Mouse (Mus musculus) liver, adult 2 months (tissue): ENCODE results near the gene Plpp2. TPM values are rescaled to one million over a fixed set of nuclear protein-coding genes. Genes with fewer than 3 reads are reported as not detected.

Source experiments
- DNase-seq: peaks from one replicate; pipeline ENCODE4 v3.0.0-alpha.2; 2011; ENCODE audit warnings: low read depth, low spot score; ENCODE audit errors: extremely low read depth
- H3K27ac ChIP-seq: fragments of 200-500 bp; replicated peaks from 2 replicates; pipeline ENCODE4 v1.5.1; 2012; ENCODE audit warnings: low read depth, mild to moderate bottlenecking, control low read depth, inconsistent platforms, low read length; ENCODE audit not compliant: insufficient read depth
- H3K27me3 ChIP-seq: fragments of 200-500 bp; 2 replicates; pipeline ENCODE4 v1.6.1; 2012; ENCODE audit warnings: mild to moderate bottlenecking, moderate library complexity, low read length, inconsistent platforms; ENCODE audit not compliant: control insufficient read depth, insufficient read depth
- H3K36me3 ChIP-seq: fragments of 200-500 bp; 2 replicates; pipeline ENCODE4 v1.6.1; 2012; ENCODE audit warnings: low read length, inconsistent platforms; ENCODE audit not compliant: control insufficient read depth, insufficient read depth
- H3K4me1 ChIP-seq: fragments of 200-500 bp; 2 replicates; pipeline ENCODE4 v1.6.1; 2011; ENCODE audit warnings: low read length; ENCODE audit not compliant: control insufficient read depth, insufficient read depth
- H3K4me3 ChIP-seq: fragments of 200-500 bp; 2 replicates; pipeline ENCODE4 v1.5.1; 2011; ENCODE audit warnings: low read depth, mild to moderate bottlenecking, control low read depth, low read length, moderate library complexity; ENCODE audit not compliant: insufficient read depth
- H3K79me2 ChIP-seq: fragments of 200-500 bp; 2 replicates; pipeline ENCODE4 v1.6.1; 2012; ENCODE audit warnings: inconsistent platforms, mild to moderate bottlenecking, low read length, moderate library complexity; ENCODE audit not compliant: control insufficient read depth, insufficient read depth
- H3K9ac ChIP-seq: fragments of 200-500 bp; 2 replicates; pipeline ENCODE4 v1.6.1; 2012; ENCODE audit warnings: low read depth, mild to moderate bottlenecking, control low read depth, inconsistent platforms, low read length
- CTCF ChIP-seq: fragments of 200-500 bp; IDR thresholded peaks from 2 replicates; pipeline ENCODE4 v1.5.1; 2011; ENCODE audit warnings: low read depth, low read length, control low read depth
- POLR2A ChIP-seq: fragments of 200-500 bp; IDR thresholded peaks from 2 replicates; pipeline ENCODE4 v1.6.1; 2011; ENCODE audit warnings: low read length, control low read depth; ENCODE audit not compliant: insufficient read depth; ENCODE audit errors: extremely low read depth
- WGBS: fragments of 180-500 bp; shearing (Covaris S2); methylation state at CpG from one replicate; pipeline ENCODE4 v1.1.7; 2018; 5-methylcytosine and 5-hydroxymethylcytosine counted together
- polyA plus RNA-seq: library from polyadenylated mRNA; depleted of rRNA; stranded (reverse); fragments of >200 nt; gene quantifications from 2 replicates; pipeline ENCODE4 v1.2.3, GENCODE M21; 2012
- total RNA-seq: library from RNA; depleted of rRNA; stranded (reverse); fragments of >200 nt; gene quantifications from 2 replicates; pipeline ENCODE4 v1.2.3, GENCODE M21; 2014

The Plpp2 gene
- total and polyA plus RNA-seq, 2 experiments: 16.2 to 33.7 TPM

DNA sequence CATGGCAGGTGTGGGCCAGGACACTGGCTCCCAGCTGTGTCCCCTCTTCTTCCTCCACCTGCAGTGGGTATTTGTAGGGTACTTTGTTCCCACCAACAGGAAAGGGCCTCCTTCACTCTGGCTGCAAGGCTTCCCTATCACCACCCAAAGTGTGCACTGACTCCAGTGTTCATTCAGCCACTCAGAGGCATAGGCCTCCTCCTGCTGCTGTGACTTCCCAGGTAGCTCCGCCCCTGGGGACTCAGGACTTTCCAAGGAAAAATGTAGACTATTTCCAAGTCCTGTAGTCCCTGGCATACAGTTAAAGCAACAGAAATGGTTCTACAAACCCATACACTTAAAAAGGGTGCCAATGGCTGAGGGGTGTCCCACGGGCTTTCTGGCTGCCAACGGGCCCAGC, 918 bp downstream of the Plpp2 start:
- Histone ChIP-seq H3K4me3 (peak overlapping the region; percentile 76), H3K4me1 (no peaks in the 10 kb centered on the region), H3K9ac (peak overlapping the region; percentile 53; the same call in 1 of the 2 replicates), H3K79me2 (no peaks in the 10 kb centered on the region), H3K36me3 (no peaks in the 10 kb centered on the region), H3K27me3 (no peaks in the 10 kb centered on the region), H3K27ac (no peak overlapping the region)
- TF ChIP-seq CTCF (no peak), POLR2A (no peak)
- no peak for DNase-seq
- 27% methylated on average over 3 of the region's 3 CpGs for WGBS

DNA sequence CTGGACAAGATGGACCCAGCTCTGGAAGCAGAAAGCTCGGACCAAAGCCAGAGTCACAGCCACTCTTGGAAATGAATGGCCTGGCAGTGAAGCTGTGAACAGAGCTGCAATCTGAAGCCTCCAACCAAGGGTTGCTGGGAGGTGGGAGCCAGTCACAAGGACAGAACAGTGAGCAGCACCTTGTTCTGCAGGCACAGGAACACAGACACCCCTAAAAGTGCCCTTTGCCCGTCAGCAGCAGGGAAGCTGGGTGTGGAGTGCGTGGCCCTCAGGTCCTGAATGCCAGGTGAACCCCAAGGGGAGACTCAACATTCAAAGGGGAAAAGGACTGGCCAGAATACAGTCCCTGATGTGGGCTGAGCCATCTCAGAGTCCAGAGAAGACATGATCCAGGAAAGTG, 2.0 kb downstream of the Plpp2 start:
- no peak for DNase-seq
- no peaks in the 10 kb centered on the region for H3K4me1 ChIP-seq
- no peak overlapping the region for H3K4me3 ChIP-seq
- TF ChIP-seq CTCF: no peak
- TF ChIP-seq POLR2A: no peak
- no peak overlapping the region for H3K9ac ChIP-seq
- 79% methylated on average over 3 of the region's 3 CpGs for WGBS
- no peaks in the 10 kb centered on the region for H3K79me2 ChIP-seq
- no peaks in the 10 kb centered on the region for H3K36me3 ChIP-seq
- no peak overlapping the region for H3K27ac ChIP-seq
- no peaks in the 10 kb centered on the region for H3K27me3 ChIP-seq

DNA sequence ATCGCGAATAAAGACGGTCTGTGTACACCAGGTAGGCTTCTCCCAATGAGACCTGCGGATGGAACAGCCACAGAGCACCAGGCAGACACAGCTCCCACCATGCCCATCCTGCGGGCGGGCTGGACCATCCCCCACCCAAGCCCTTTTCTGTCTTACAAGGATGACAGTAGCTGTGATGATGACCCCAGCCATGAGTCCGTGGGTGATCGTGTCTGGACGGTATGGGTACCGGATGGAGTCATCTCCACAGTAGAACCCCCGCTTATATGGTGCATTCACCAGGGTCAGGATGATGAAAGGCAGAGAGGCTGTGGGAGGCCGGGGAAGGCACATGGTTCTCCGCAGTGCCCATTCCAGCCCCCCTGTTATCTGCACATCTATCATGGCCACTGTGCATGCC, 2.9 kb downstream of the Plpp2 start:
- WGBS: 96% methylated on average over 13 of the region's 13 CpGs

DNA sequence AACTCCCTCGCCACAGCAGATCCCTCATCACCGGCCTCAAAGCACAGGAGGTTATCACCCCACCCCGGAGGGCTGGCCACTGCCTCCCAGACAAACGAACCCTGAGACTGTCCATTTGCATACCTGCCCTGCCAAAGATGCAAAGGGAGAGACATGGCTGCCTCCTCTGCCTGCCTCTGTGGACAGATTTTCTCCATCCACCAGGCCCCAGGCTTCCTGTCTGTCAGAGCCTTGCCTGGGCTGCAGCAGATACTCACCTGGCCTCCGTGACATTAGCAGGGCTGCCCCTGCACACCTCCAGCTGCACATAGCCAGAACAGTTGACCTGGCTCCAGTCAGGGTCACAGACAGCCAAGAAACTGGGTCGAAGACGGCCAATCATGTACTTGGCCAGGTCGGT, 3.4 kb downstream of the Plpp2 start:
- no peak for DNase-seq

More for the DNA sequence above, 2.9 kb downstream of the Plpp2 start:
- Histone ChIP-seq H3K36me3 (no peaks in the 10 kb centered on the region), H3K9ac (no peak overlapping the region), H3K27me3 (no peaks in the 10 kb centered on the region), H3K79me2 (no peaks in the 10 kb centered on the region), H3K27ac (no peak overlapping the region), H3K4me1 (no peaks in the 10 kb centered on the region), H3K4me3 (no peak overlapping the region)
- no peak for TF ChIP-seq POLR2A
- DNase-seq: no peak

DNA sequence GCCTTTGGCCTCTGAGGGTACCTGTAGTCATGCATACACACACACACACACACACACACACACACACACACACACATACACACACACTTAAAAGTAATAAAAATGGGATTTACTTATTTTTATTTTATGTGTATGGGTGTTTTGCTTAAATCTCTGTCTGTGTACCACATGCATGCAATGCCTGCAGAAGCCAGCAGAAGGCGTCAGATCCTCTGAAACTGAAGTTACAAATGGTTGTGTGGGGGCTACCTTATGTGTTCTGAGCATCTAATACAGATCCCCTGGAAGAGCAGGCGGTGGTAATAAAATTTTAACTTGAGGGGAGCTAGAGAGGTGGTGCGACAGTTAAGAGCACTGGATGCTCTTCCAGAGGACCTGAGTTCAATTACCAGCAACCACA, 5.5 kb downstream of the Plpp2 start:
- H3K27me3 ChIP-seq: no peaks in the 10 kb centered on the region
- TF ChIP-seq CTCF (no peak), POLR2A (no peak)
- H3K36me3 ChIP-seq: peaks cover 2% of the 10 kb centered on the region; the same call in 1 of the 2 replicates
- H3K27ac ChIP-seq: no peak overlapping the region
- H3K4me1 ChIP-seq: no peaks in the 10 kb centered on the region
- no peak overlapping the region for H3K4me3 ChIP-seq
- WGBS: 97% methylated on average over 3 of the region's 3 CpGs
- no peak for DNase-seq
- no peak overlapping the region for H3K9ac ChIP-seq
- no peaks in the 10 kb centered on the region for H3K79me2 ChIP-seq

More for the DNA sequence above, 3.4 kb downstream of the Plpp2 start:
- H3K9ac ChIP-seq: no peak overlapping the region
- no peak overlapping the region for H3K27ac ChIP-seq
- H3K4me1 ChIP-seq: no peaks in the 10 kb centered on the region
- 73% methylated on average over 8 of the region's 8 CpGs for WGBS
- H3K36me3 ChIP-seq: no peaks in the 10 kb centered on the region
- TF ChIP-seq CTCF (no peak), POLR2A (no peak)
- H3K79me2 ChIP-seq: no peaks in the 10 kb centered on the region
- no peak overlapping the region for H3K4me3 ChIP-seq
- H3K27me3 ChIP-seq: no peaks in the 10 kb centered on the region

DNA sequence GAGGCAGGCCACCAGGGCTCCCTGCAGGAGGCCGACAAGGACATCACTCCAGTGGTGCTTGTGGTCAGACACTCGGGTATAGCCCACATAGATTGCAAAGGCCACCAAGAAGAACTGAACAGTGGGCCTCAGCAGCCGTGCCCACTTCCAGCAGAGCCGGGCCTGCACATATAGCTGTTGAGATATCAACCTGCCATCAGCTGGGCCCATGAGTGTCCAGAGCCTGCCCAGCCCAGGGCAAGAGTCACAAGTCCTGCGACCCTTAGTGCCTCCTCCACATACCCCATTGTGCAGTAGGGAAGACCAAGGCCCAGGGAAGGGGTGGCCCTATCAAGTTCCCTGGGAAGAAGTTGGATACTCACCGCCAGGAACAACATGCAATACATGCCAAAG, 6.1 kb downstream of the Plpp2 start:
- peaks cover 2% of the 10 kb centered on the region; the same call in 1 of the 2 replicates for H3K36me3 ChIP-seq
- DNase-seq: no peak
- H3K4me3 ChIP-seq: no peak overlapping the region
- no peaks in the 10 kb centered on the region for H3K27me3 ChIP-seq
- TF ChIP-seq POLR2A: no peak
- no peak for TF ChIP-seq CTCF
- H3K27ac ChIP-seq: no peak overlapping the region
- no peaks in the 10 kb centered on the region for H3K79me2 ChIP-seq
- no peak overlapping the region for H3K9ac ChIP-seq
- H3K4me1 ChIP-seq: no peaks in the 10 kb centered on the region
- 85% methylated on average over 6 of the region's 6 CpGs for WGBS
